Mouse (Mus musculus) 416B (cell line): ENCODE measurements at regions not wholly inside any gene's neighbourhood (a gene's known extent, or its start where the extent isn't known, plus 50 kb on each side); places are given as distances from the start of the nearest gene placed in this dataset.
A peak's percentile ranks its signal among the peaks of the same experiment; 100 is the strongest.

Source experiments
- DNase-seq: peaks from one replicate; pipeline ENCODE4 v3.0.0; 2011; ENCODE audit warnings: low read depth

DNA sequence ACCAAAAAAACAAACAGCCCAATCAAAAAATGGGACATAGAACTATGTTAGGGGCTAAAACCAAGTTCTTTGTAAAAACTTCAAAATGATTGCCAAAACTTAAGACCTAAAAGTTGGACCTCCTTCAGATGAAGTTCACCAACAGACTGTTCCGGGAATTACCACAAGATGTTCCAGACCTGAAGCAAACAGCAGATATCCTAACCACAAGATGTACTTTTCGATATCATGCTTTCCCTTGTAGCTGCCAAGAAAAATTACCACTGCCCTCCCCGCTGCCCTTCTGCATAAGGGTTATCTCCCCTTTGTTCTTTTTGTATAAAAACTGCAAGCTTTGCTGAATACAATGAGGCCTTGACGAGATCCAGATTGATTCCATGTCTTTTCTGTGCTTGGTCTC is 214.0 kb upstream of the Ube2dnl1 start:
- DNase-seq: peak; percentile 60

DNA sequence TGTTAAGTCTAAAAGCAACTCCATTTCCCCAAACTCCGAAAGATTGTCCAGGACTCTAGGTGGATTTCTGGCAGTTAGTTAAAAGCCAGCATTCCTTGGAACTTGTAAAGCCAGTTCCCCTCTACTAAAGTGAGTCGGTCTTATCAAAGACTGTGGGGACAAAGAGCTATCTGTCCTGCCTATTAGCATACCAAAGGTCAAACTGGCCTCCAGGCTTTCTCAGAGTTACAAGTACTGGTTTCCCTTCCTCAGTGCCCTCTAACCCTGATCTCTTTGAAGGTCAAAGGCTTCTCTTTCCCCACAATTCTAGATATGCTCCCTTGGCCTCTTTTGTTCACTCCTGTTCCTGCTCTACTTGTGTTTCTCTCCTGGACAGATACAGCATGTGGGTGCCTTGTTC is 210.3 kb upstream of the Ube2dnl1 start:
- DNase-seq: no peak

DNA sequence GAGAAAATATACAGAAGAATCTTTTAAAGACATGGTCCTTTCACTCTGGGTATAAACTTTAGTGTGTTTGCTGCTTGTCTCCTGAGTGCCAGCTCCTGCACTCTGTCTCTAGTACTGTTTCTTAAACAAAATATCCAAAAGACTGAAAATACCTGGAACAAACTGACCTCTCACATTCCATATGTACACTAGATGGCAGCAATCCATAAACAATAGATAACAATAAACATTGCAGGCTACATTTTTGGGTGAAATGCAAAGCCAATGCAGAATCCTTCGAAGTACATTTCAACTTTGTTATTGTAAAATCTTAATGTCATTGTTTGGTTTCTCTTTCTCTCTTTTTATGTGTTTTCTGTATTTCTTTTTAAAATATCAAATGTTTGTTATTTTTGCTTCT is 176.6 kb upstream of the Ube2dnl1 start:
- DNase-seq: peak; percentile 57
